Mouse (Mus musculus) stomach, embryonic 16.5 days (tissue): ENCODE results near the gene Myof. TPM values are rescaled to one million over a fixed set of nuclear protein-coding genes. Genes with fewer than 3 reads are reported as not detected.

Experiments
- ATAC-seq: fragments of 200-750 bp; cut with Nextera tagmentation; 2 replicates; pipeline ENCODE4 v1.8.0; 2017; ENCODE audit warnings: moderate number of reproducible peaks, moderate TSS enrichment; ENCODE audit not compliant: insufficient read depth, low FRiP score
- H3K27ac ChIP-seq: fragments of 300-500 bp; sonication (generic); 2 replicates; pipeline ENCODE4 v1.5.1; 2014; ENCODE audit warnings: low read length
- H3K27me3 ChIP-seq: fragments of 300-500 bp; sonication (generic); 2 replicates; pipeline ENCODE4 v1.6.1; 2014; ENCODE audit warnings: low read length, control low read depth, mixed read lengths; ENCODE audit not compliant: control insufficient read depth, insufficient read depth
- H3K36me3 ChIP-seq: fragments of 300-500 bp; sonication (generic); 2 replicates; pipeline ENCODE4 v1.6.1; 2014; ENCODE audit warnings: low read length; ENCODE audit not compliant: control insufficient read depth, insufficient read depth
- H3K4me1 ChIP-seq: fragments of 300-500 bp; sonication (generic); 2 replicates; pipeline ENCODE4 v1.6.1; 2014; ENCODE audit warnings: low read length, control low read depth, mixed read lengths; ENCODE audit not compliant: control insufficient read depth, insufficient read depth
- H3K4me2 ChIP-seq: fragments of 300-500 bp; sonication (generic); 2 replicates; pipeline ENCODE4 v1.6.1; 2014; ENCODE audit warnings: low read depth, low read length, mixed read lengths
- H3K4me3 ChIP-seq: fragments of 300-500 bp; sonication (generic); replicated peaks from 2 replicates; pipeline ENCODE4 v1.5.1; 2014; ENCODE audit warnings: mild to moderate bottlenecking, low read length
- H3K9ac ChIP-seq: fragments of 300-500 bp; sonication (generic); 2 replicates; pipeline ENCODE4 v1.6.1; 2014; ENCODE audit warnings: low read length
- H3K9me3 ChIP-seq: fragments of 300-500 bp; sonication (generic); replicated peaks from 2 replicates; pipeline ENCODE4 v1.6.1; 2016; ENCODE audit warnings: low read length, control low read depth; ENCODE audit not compliant: control insufficient read depth
- WGBS: fragments of 180-500 bp; shearing (Covaris S2); extraction: QIAGEN DNeasy Blood & Tissue Kit; methylation state at CpG from one replicate; pipeline ENCODE4 v1.1.7; 2014; 5-methylcytosine and 5-hydroxymethylcytosine counted together
- polyA plus RNA-seq: library from polyadenylated mRNA; unstranded; fragments of >200 nt; fragmentation: Nextera tagmentation; extraction: Ambion mirVana; gene quantifications from 2 replicates; pipeline ENCODE4 v1.2.1, GENCODE M21; 2015

The Myof gene
- 22.5 and 23.3 TPM in 2 replicates for polyA plus RNA-seq

DNA sequence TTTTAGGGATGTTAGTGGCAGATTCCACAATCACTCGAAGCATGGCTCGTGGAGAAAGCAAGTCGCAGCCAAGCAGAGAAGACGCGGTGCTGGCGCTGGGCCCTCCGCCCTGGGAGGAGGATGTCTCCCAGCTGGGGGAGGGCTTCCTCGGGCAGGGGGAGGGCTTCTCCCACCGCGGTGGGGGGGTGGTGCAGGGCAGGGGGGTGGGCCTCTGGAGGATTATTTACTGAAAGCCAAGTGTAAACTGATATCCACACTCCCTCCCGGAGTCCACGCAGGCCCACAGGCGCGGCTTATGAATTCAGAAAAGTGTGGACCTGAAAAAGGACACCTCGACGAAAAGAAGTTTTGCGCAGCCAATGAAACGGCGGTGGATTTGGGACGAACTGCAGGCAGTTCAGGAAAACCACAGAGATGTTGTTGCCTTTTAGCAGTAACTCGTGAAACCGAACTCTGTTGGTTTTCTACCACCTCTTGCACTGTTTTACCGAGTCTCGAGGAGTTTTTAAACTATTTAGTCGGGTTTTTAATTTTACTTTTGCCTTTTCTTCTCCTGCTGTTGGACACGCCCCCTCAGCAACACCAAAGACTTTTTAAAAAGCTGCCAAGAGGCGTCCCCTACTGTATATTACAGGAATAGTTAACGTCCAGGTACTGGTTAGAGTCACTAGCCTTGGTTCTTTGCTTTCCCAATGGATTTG is at the start of gene Myof:
Gene Myof (minus strand): TSS at position 297 of the 701 bp plus-strand sequence.
- Histone ChIP-seq H3K9ac (peak within 1 kb of the TSS; percentile 72), H3K9me3 (no peaks in the 10 kb centered on the region), H3K36me3 (no peaks in the 10 kb centered on the region), H3K27ac (peak within 1 kb of the TSS; percentile 86), H3K4me1 (peaks cover 10% of the 10 kb centered on the region; the same call in 1 of the 2 replicates), H3K4me3 (peak within 1 kb of the TSS; percentile 58), H3K27me3 (no peaks in the 10 kb centered on the region), H3K4me2 (peak within 1 kb of the TSS; percentile 72)
- peak; percentile 84 for ATAC-seq
- under 1% methylated on average over 28 of the region's 28 CpGs for WGBS

GRCm38 (mm10) chr19:38091512-38091985 is 48.2 kb upstream of the Myof start:
- no peak overlapping the region for H3K4me3 ChIP-seq
- ATAC-seq = peak; percentile 75; the same call in 1 of the 2 replicates
- peaks cover 8% of the 10 kb centered on the region for H3K27me3 ChIP-seq
- H3K36me3 ChIP-seq = no peaks in the 10 kb centered on the region
- H3K4me1 ChIP-seq = peaks cover 3% of the 10 kb centered on the region
- no peaks in the 10 kb centered on the region for H3K9me3 ChIP-seq
- no peak overlapping the region for H3K9ac ChIP-seq
- WGBS = 46% methylated on average over 4 of the region's 4 CpGs
- H3K27ac ChIP-seq = no peak overlapping the region
- no peak overlapping the region for H3K4me2 ChIP-seq

GRCm38 (mm10) chr19:38089358-38089757 is 46.0 kb upstream of the Myof start:
- WGBS = 80% methylated on average over 8 of the region's 8 CpGs
- Histone ChIP-seq H3K27me3 (no peaks in the 10 kb centered on the region), H3K4me1 (peaks cover 3% of the 10 kb centered on the region), H3K9me3 (no peaks in the 10 kb centered on the region), H3K36me3 (no peaks in the 10 kb centered on the region), H3K4me3 (no peak overlapping the region), H3K27ac (no peak overlapping the region), H3K9ac (no peak overlapping the region), H3K4me2 (no peak overlapping the region)
- no peak for ATAC-seq

GRCm38 (mm10) chr19:38086948-38087551 is 43.7 kb upstream of the Myof start:
- ATAC-seq = peak; percentile 82
- WGBS = 51% methylated on average over 11 of the region's 11 CpGs
- peak overlapping the region; percentile 19; the same call in 1 of the 2 replicates for H3K4me2 ChIP-seq
- no peaks in the 10 kb centered on the region for H3K9me3 ChIP-seq
- H3K27me3 ChIP-seq = no peaks in the 10 kb centered on the region
- H3K27ac ChIP-seq = peak overlapping the region; percentile 54
- peaks cover 3% of the 10 kb centered on the region for H3K4me1 ChIP-seq
- no peaks in the 10 kb centered on the region for H3K36me3 ChIP-seq
- no peak overlapping the region for H3K9ac ChIP-seq
- H3K4me3 ChIP-seq = no peak overlapping the region

DNA sequence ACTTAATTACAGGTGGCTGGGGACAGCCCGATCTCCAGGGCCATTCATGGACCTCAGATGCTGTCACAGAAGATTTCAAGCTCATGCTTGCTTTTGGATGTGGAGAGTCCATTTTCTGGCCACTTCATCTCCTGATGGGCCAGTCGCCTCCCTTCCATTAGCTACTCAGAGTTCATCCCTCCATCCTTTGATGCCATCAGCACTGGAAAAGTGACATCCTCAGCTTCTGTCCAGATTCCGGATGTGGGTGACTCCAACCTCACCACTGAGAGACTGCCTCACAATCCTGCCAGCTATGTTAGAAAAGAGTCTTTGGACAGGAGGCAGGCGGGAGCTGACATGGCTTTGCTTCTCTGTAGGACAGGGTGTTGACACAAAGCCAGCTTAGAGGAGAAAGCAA is 42.5 kb upstream of the Myof start:
- no peak for ATAC-seq
- Histone ChIP-seq H3K9me3 (no peaks in the 10 kb centered on the region), H3K27me3 (no peaks in the 10 kb centered on the region), H3K4me2 (no peak overlapping the region), H3K36me3 (no peaks in the 10 kb centered on the region), H3K4me3 (no peak overlapping the region), H3K9ac (no peak overlapping the region), H3K27ac (no peak overlapping the region), H3K4me1 (no peaks in the 10 kb centered on the region; the same call in 1 of the 2 replicates)
- WGBS = 87% methylated on average over 4 of the region's 4 CpGs

- Histone ChIP-seq H3K27ac (peak overlapping the region; percentile 72), H3K27me3 (no peaks in the 10 kb centered on the region), H3K4me2 (no peak overlapping the region), H3K4me3 (no peak overlapping the region), H3K36me3 (no peaks in the 10 kb centered on the region), H3K9me3 (no peaks in the 10 kb centered on the region), H3K4me1 (no peaks in the 10 kb centered on the region; the same call in 1 of the 2 replicates), H3K9ac (no peak overlapping the region)
- 22% methylated on average over 5 of the region's 5 CpGs for WGBS
- ATAC-seq = peak; percentile 63; the same call in 1 of the 2 replicates
Observed at GRCm38 (mm10) chr19:38082931-38083525, 39.7 kb upstream of the Myof start.

GRCm38 (mm10) chr19:38081361-38081760 is 38.0 kb upstream of the Myof start:
- Histone ChIP-seq H3K4me3 (no peak overlapping the region), H3K27ac (no peak overlapping the region), H3K4me2 (no peak overlapping the region), H3K9me3 (no peaks in the 10 kb centered on the region), H3K9ac (no peak overlapping the region), H3K4me1 (no peaks in the 10 kb centered on the region), H3K36me3 (no peaks in the 10 kb centered on the region), H3K27me3 (no peaks in the 10 kb centered on the region)
- 78% methylated on average over 3 of the region's 3 CpGs for WGBS
- ATAC-seq = no peak

DNA sequence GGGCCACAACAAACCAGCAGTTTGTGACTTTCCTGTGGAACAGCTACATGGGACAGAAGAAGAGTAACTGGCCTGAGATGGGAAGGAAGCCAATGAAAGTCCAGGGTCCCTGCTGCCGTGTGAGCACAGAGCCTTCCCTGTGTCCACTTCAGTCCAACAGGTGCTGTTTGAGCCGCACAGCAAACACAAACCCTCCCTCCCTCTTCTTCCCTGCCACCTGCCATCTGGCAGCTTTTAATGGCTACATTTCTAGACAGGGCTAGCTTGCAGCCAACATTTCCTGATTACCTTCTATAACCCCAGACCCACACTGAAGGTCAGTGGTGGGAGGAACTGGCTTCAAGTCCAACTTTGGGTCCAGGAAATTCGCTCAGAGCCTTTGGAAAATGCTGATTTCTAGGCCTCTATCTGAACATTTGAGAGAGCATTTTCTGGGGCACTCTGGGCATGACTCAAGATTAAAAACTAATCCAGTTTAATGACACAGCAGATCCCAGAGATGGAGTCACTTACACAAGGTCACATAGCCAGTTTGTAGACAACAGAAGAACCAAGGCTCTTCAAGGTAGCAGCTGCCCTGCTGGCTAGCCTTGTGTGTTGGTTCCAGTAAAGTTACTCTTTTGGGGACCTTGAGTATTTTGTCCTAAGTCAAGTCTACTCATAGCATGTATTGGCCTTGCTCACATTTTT is 34.6 kb upstream of the Myof start:
- Histone ChIP-seq H3K27me3 (no peaks in the 10 kb centered on the region), H3K4me3 (no peak overlapping the region), H3K4me2 (no peak overlapping the region), H3K9me3 (no peaks in the 10 kb centered on the region), H3K36me3 (0 out of 2 replicates have a peak, but pooled peaks cover 4% of the 10 kb centered on the region), H3K4me1 (no peaks in the 10 kb centered on the region), H3K9ac (no peak overlapping the region), H3K27ac (no peak overlapping the region)
- WGBS = 57% methylated on average over 3 of the region's 3 CpGs
- ATAC-seq = no peak
